Mouse (Mus musculus): ENCODE measurements at regions not wholly inside any gene's neighbourhood (a gene's known extent, or its start where the extent isn't known, plus 50 kb on each side); places are given as distances from the start of the nearest gene placed in this dataset.

GRCm38 (mm10) chr10:21764090-21764489, 117.9 kb upstream of the Sgk1 start:
- TF ChIP-seq CTCF (conservative IDR thresholded peaks at IDR 0.05; ENCODE audit: low read length), result no peak
- TF ChIP-seq NANOG (IDR thresholded peaks at IDR 0.05; ENCODE audit: borderline replicate concordance, low read length), result no peak
- TF ChIP-seq POU5F1 (IDR thresholded peaks at IDR 0.05; ENCODE audit: borderline replicate concordance, low read length), result no peak
